Mouse (Mus musculus): Measurements from ENCODE around the gene Brwd1. TPM values are rescaled to one million over a fixed set of nuclear protein-coding genes. Genes with fewer than 3 reads are reported as not detected.

Gene Brwd1
- polyA plus RNA-seq, 1 experiment, result 14.4 TPM

- TF ChIP-seq GATA1 (IDR thresholded peaks at IDR 0.05; ENCODE audit: low read length), result no peak
Observed at GRCm38 (mm10) chr16:96087436-96087835, 5.1 kb upstream of the Brwd1 start.

- TF ChIP-seq GATA1 (IDR thresholded peaks at IDR 0.05; ENCODE audit: low read length), result no peak
Observed at GRCm38 (mm10) chr16:96087001-96087400, 4.7 kb upstream of the Brwd1 start.

GRCm38 (mm10) chr16:96085597-96085996 is 3.3 kb upstream of the Brwd1 start:
- no peak for TF ChIP-seq GATA1 (IDR thresholded peaks at IDR 0.05; ENCODE audit: low read length)

- TF ChIP-seq GATA1 (IDR thresholded peaks at IDR 0.05; ENCODE audit: low read length), result no peak
Observed at GRCm38 (mm10) chr16:96083179-96083646, 887 bp upstream of the Brwd1 start.

GRCm38 (mm10) chr16:96081742-96082241 is 534 bp downstream of the Brwd1 start:
- TF ChIP-seq GATA1 (IDR thresholded peaks at IDR 0.05; ENCODE audit: low read length), result no peak

- TF ChIP-seq GATA1 (IDR thresholded peaks at IDR 0.05; ENCODE audit: low read length), result no peak
Observed at GRCm38 (mm10) chr16:96081331-96081730, 995 bp downstream of the Brwd1 start.

- TF ChIP-seq GATA1 (IDR thresholded peaks at IDR 0.05; ENCODE audit: low read length), result no peak
Observed at GRCm38 (mm10) chr16:96080524-96080923, 1.8 kb downstream of the Brwd1 start.

GRCm38 (mm10) chr16:96068364-96068763 is 14.0 kb downstream of the Brwd1 start:
- no peak for TF ChIP-seq GATA1 (IDR thresholded peaks at IDR 0.05; ENCODE audit: low read length)

- no peak for TF ChIP-seq GATA1 (IDR thresholded peaks at IDR 0.05; ENCODE audit: low read length)
Observed at GRCm38 (mm10) chr16:96066174-96066573, 16.2 kb downstream of the Brwd1 start.

- TF ChIP-seq GATA1 (IDR thresholded peaks at IDR 0.05; ENCODE audit: low read length), result no peak
Observed at GRCm38 (mm10) chr16:96064649-96065048, 17.7 kb downstream of the Brwd1 start.

- TF ChIP-seq GATA1 (IDR thresholded peaks at IDR 0.05; ENCODE audit: low read length), result no peak
Observed at GRCm38 (mm10) chr16:96044096-96044495, 38.2 kb downstream of the Brwd1 start.

- TF ChIP-seq GATA1 (IDR thresholded peaks at IDR 0.05; ENCODE audit: low read length), result no peak
Observed at GRCm38 (mm10) chr16:96040691-96041090, 41.6 kb downstream of the Brwd1 start.

GRCm38 (mm10) chr16:96039538-96039937 is 42.8 kb downstream of the Brwd1 start:
- TF ChIP-seq GATA1 (IDR thresholded peaks at IDR 0.05; ENCODE audit: low read length), result no peak

GRCm38 (mm10) chr16:96034473-96034872 is 47.9 kb downstream of the Brwd1 start:
- TF ChIP-seq GATA1 (IDR thresholded peaks at IDR 0.05; ENCODE audit: low read length), result no peak

GRCm38 (mm10) chr16:96032368-96033043 is 49.8 kb downstream of the Brwd1 start:
- TF ChIP-seq GATA1 (IDR thresholded peaks at IDR 0.05; ENCODE audit: low read length), result no peak

GRCm38 (mm10) chr16:96030476-96031102 is 51.7 kb downstream of the Brwd1 start:
- no peak for TF ChIP-seq GATA1 (IDR thresholded peaks at IDR 0.05; ENCODE audit: low read length)

GRCm38 (mm10) chr16:96026256-96026655 is 56.1 kb downstream of the Brwd1 start:
- TF ChIP-seq GATA1 (IDR thresholded peaks at IDR 0.05; ENCODE audit: low read length), result no peak
